Mouse (Mus musculus): ENCODE results near the gene Map3k9.

- no peak for TF ChIP-seq CTCF (IDR thresholded peaks at IDR 0.05; ENCODE audit: low read depth, low read length)
- TF ChIP-seq TAL1 (conservative IDR thresholded peaks at IDR 0.05; ENCODE audit: low read depth, low read length), result no peak
Observed at GRCm38 (mm10) chr12:81748918-81749317, 32.1 kb downstream of the Map3k9 start.

Data from G1E (cell line).